Mouse (Mus musculus) CH12.LX (cell line): Measurements from ENCODE around the gene T2. TPM values are rescaled to one million over a fixed set of nuclear protein-coding genes. Genes with fewer than 3 reads are reported as not detected.

Experiments
- DNase-seq: peaks from one replicate; pipeline ENCODE4 v3.0.0-alpha.2; 2013; ENCODE audit errors: extremely low read depth
- H3K27ac ChIP-seq: 2 replicates; pipeline ENCODE4 v1.5.1; 2012; ENCODE audit warnings: low read depth, mild to moderate bottlenecking, control low read depth, moderate library complexity; ENCODE audit not compliant: insufficient read depth
- H3K27me3 ChIP-seq: replicated peaks from 2 replicates; pipeline ENCODE3; 2012; ENCODE audit warnings: inconsistent platforms
- H3K36me3 ChIP-seq, 2 experiments: replicated peaks in 1 of 2; 2 replicates each; pipeline versions ENCODE3 to v1.6.1; 2012; ENCODE audit warnings: inconsistent platforms in 1 of 2, low read length in 1 of 2, mild to moderate bottlenecking in 1 of 2, mixed read lengths in 1 of 2, moderate library complexity in 1 of 2; ENCODE audit not compliant: control insufficient read depth in 1 of 2, insufficient read depth in 1 of 2
- H3K4me1 ChIP-seq, 2 experiments: 2 replicates each; pipeline ENCODE4 v1.6.1; 2012; ENCODE audit warnings: inconsistent platforms in 1 of 2, moderate library complexity in 1 of 2; ENCODE audit not compliant: insufficient read depth in 2 of 2, control insufficient read depth in 1 of 2
- H3K4me2 ChIP-seq: 2 replicates; pipeline ENCODE4 v1.6.1; 2012; ENCODE audit warnings: low read depth, mild to moderate bottlenecking, control low read depth; ENCODE audit not compliant: poor library complexity, insufficient read depth, severe bottlenecking
- H3K4me3 ChIP-seq, 3 experiments: fragments of 150-350 bp in 1 of 3; sonication (generic) in 1 of 3; replicated peaks in 1 of 3; 2 replicates each; pipeline versions ENCODE3 to v1.5.1; 2011 to 2012; ENCODE audit warnings: low read depth in 2 of 3, low read length in 2 of 3, mild to moderate bottlenecking in 2 of 3, moderate library complexity in 2 of 3, control low read depth in 1 of 3, improper control_type of control experiment in 1 of 3, inconsistent platforms in 1 of 3, mixed read lengths in 1 of 3; ENCODE audit not compliant: poor library complexity in 1 of 3
- H3K79me2 ChIP-seq: replicated peaks from 2 replicates; pipeline ENCODE4 v1.6.1; 2012; ENCODE audit warnings: mild to moderate bottlenecking, moderate library complexity; ENCODE audit not compliant: control insufficient read depth, poor library complexity, insufficient read depth, severe bottlenecking; ENCODE audit errors: extremely low read depth
- H3K9ac ChIP-seq: 2 replicates; pipeline ENCODE4 v1.6.1; 2012; ENCODE audit warnings: low read depth, mild to moderate bottlenecking, control low read depth, moderate library complexity; ENCODE audit not compliant: insufficient read depth
- H3K9me3 ChIP-seq: replicated peaks from 2 replicates; pipeline ENCODE3; 2012; ENCODE audit warnings: low read length, inconsistent platforms, mixed read lengths
- ELF1 ChIP-seq: IDR thresholded peaks from 2 replicates; pipeline ENCODE4 v1.6.1; 2014; ENCODE audit warnings: low read depth, mild to moderate bottlenecking, inconsistent platforms, low read length, improper control_type of control experiment
- EP300 ChIP-seq: IDR thresholded peaks from 2 replicates; pipeline ENCODE4 v1.6.1; 2011; ENCODE audit warnings: low read length, improper control_type of control experiment
- IRF4 ChIP-seq: IDR thresholded peaks from 2 replicates; pipeline ENCODE4 v1.6.1; 2014; ENCODE audit warnings: low read depth, mild to moderate bottlenecking, inconsistent platforms, low read length, improper control_type of control experiment
- JUN ChIP-seq: IDR thresholded peaks from 2 replicates; pipeline ENCODE4 v1.6.1; 2011; ENCODE audit warnings: low read depth, mild to moderate bottlenecking, low read length, improper control_type of control experiment, moderate library complexity; ENCODE audit not compliant: insufficient read depth
- KAT2A ChIP-seq: IDR thresholded peaks from 2 replicates; pipeline ENCODE4 v1.6.1; 2012; ENCODE audit warnings: low read length, improper control_type of control experiment, inconsistent platforms; ENCODE audit not compliant: insufficient replicate concordance
- MAFK ChIP-seq: IDR thresholded peaks from 2 replicates; pipeline ENCODE4 v1.6.1; 2011; ENCODE audit warnings: low read length, improper control_type of control experiment; ENCODE audit not compliant: insufficient replicate concordance
- MAX ChIP-seq: IDR thresholded peaks from 2 replicates; pipeline ENCODE4 v1.6.1; 2011; ENCODE audit warnings: low read length, improper control_type of control experiment
- MAZ ChIP-seq: IDR thresholded peaks from 2 replicates; pipeline ENCODE4 v1.6.1; 2012; ENCODE audit warnings: low read depth, mild to moderate bottlenecking, inconsistent platforms, low read length, improper control_type of control experiment, moderate library complexity
- NELFE ChIP-seq: IDR thresholded peaks from 2 replicates; pipeline ENCODE4 v1.6.1; 2011; ENCODE audit warnings: low read depth, low read length, improper control_type of control experiment
- NRF1 ChIP-seq: IDR thresholded peaks from 2 replicates; pipeline ENCODE4 v1.6.1; 2014; ENCODE audit warnings: low read depth, mild to moderate bottlenecking, inconsistent platforms, low read length, improper control_type of control experiment, moderate library complexity
- PAX5 ChIP-seq: IDR thresholded peaks from 2 replicates; pipeline ENCODE4 v1.6.1; 2012; ENCODE audit warnings: low read length, inconsistent platforms, mixed read lengths
- POLR2AphosphoS2 ChIP-seq: IDR thresholded peaks from 2 replicates; pipeline ENCODE4 v1.6.1; 2011; ENCODE audit warnings: low read depth, low read length, improper control_type of control experiment
- RAD21 ChIP-seq: IDR thresholded peaks from 2 replicates; pipeline ENCODE4 v1.6.1; 2011; ENCODE audit warnings: low read depth, mild to moderate bottlenecking, low read length, improper control_type of control experiment, moderate library complexity
- SIN3A ChIP-seq: IDR thresholded peaks from 2 replicates; pipeline ENCODE4 v1.6.1; 2012; ENCODE audit warnings: low read length, improper control_type of control experiment, inconsistent platforms
- TCF12 ChIP-seq: IDR thresholded peaks from 2 replicates; pipeline ENCODE4 v1.6.1; 2014; ENCODE audit warnings: low read depth, mild to moderate bottlenecking, inconsistent platforms, low read length, improper control_type of control experiment
- UBTF ChIP-seq: IDR thresholded peaks from 2 replicates; pipeline ENCODE4 v1.6.1; 2012; ENCODE audit warnings: low read depth, mild to moderate bottlenecking, inconsistent platforms, low read length, improper control_type of control experiment, moderate library complexity
- USF1 ChIP-seq: IDR thresholded peaks from 2 replicates; pipeline ENCODE4 v1.6.1; 2014; ENCODE audit warnings: low read depth, mild to moderate bottlenecking, inconsistent platforms, low read length, improper control_type of control experiment
- ZNF384 ChIP-seq: IDR thresholded peaks from 2 replicates; pipeline ENCODE4 v1.6.1; 2012; ENCODE audit warnings: low read depth, low read length, improper control_type of control experiment, inconsistent platforms
- dilution Hi-C: fragments of 300-500 bp; cut with MboI; formaldehyde crosslinking; loops from 2 replicates; pipeline ENCODE4 v1.14.3; 2020; ENCODE audit warnings: low sequenced_read_pairs; ENCODE audit not compliant: extremely low pct_unique_long_range_greater_than_20kb, extremely low pct_ligation_motif_present
- in situ Hi-C: fragments of 300-500 bp; cut with MboI; formaldehyde crosslinking; loops from 3 replicates; pipeline ENCODE4 v1.14.3; 2019; ENCODE audit warnings: low sequenced_read_pairs, low pct_ligation_motif_present, low pct_unique_long_range_greater_than_20kb, mixed read lengths
- polyA plus RNA-seq: library from polyadenylated mRNA; unstranded; fragments of >175 nt; gene quantifications from 2 replicates; pipeline ENCODE4 v1.2.1, GENCODE M21; 2012; ENCODE audit warnings: low read depth; ENCODE audit not compliant: insufficient read length
- total RNA-seq, 2 experiments: library from RNA; depleted of rRNA; stranded (reverse); fragments of 300-350 nt in 1 of 2; fragments of >200 nt in 1 of 2; gene quantifications; 2 replicates each; pipeline ENCODE4 v1.2.3; 2012 to 2014

The T2 gene
- total and polyA plus RNA-seq, 3 experiments: not detected

DNA sequence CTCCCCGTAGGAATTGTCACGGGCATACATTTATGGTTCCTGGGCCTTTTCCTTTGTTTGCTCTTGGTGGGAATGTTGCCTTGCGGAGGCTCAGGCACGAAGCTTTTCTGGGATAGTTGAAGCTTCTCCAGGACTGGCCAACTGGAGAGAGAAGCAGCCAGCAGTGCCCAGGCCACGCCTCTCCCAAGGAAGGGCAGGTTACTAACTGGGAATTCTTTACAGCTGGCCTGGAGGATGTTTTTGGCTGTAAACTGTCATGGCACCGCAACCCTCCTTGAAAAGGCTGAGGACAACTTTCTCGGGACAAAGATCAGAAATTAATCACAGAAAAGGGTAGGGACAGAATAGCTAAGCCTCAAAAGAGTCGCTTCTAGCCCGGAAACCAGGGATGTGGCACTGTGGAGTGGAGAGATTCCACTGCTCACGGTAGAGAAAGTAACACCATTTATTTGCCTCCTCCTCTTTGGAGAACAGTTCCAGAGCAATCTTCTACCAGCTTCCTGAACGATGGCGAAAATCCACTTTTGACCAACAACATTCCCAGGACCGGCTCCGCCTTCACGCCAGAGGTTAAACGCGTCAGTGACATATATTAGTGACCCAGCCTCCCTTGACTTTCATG, 76.5 kb downstream of the T2 start:
- in situ Hi-C loops: no loop called here
- dilution Hi-C loops: no loop called here
- H3K9ac ChIP-seq: no peak overlapping the region
- H3K9me3 ChIP-seq: no peaks in the 10 kb centered on the region
- H3K27ac ChIP-seq: no peak overlapping the region
- DNase-seq: no peak
- no peak overlapping the region for H3K4me2 ChIP-seq
- peaks cover 3 to 6% of the 10 kb centered on the region in 2 experiments; a peak in 2 of 4 replicates for H3K4me1 ChIP-seq
- no peak overlapping the region for H3K4me3 ChIP-seq
- no peak for TF ChIP-seq RAD21
- TF ChIP-seq IRF4: no peak
- TF ChIP-seq KAT2A: no peak
- no peak for TF ChIP-seq USF1
- no peak for TF ChIP-seq PAX5
- no peak for TF ChIP-seq MAZ
- TF ChIP-seq SIN3A: no peak
- peaks cover 38% of the 10 kb centered on the region for H3K27me3 ChIP-seq
- no peaks in the 10 kb centered on the region for H3K79me2 ChIP-seq
- no peaks in the 10 kb centered on the region for H3K36me3 ChIP-seq

DNA sequence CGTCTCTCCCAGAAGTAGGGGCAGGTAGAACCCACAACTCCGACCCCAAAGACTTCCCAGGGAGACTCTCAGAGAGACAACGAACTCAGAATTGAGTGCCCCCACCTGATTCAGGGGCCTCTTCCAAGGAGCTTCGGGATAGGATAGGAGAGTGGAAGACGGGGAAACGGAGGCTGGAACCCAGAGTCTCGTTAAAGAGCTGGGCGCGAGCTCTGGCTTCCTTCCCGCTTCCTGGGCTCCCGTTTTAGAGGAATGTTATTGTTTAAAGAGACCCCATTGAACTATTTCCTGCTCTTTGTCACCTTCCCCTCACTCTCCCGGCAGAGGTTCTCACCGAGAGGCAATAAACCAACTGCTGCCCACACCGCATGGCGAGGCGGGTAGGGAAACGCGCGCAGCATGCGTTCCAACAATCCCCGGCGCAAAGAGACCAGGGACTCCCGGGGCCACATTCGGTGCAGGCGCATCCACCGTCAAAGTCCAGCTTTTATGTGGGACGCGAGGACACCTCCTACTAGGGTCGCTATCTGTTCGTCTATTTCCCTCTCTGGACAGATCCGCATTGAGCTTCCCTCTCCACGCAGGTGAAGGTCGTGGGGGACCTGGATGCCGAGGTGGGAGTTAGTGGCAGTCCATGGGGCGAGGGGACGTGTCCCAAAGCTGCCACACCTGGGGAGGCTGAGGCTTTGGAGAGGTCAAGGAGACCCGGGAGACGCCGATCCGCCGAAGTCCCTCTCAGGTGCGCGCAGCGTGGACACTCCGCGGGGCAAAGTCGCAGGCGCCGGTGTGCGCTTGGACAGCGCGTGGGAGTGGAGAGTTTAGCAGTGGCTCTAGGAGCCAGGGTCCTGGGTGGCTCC, 77.6 kb downstream of the T2 start:
- dilution Hi-C loops (no loop called here), in situ Hi-C loops (no loop called here)
- Histone ChIP-seq H3K27me3 (peaks cover 37% of the 10 kb centered on the region), H3K36me3 (no peaks in the 10 kb centered on the region), H3K4me2 (no peak overlapping the region), H3K79me2 (no peaks in the 10 kb centered on the region), H3K9ac (no peak overlapping the region), H3K9me3 (no peaks in the 10 kb centered on the region), H3K4me1 (peaks cover 3 to 6% of the 10 kb centered on the region in 2 experiments; a peak in 2 of 4 replicates), H3K27ac (no peak overlapping the region), H3K4me3 (no peak overlapping the region)
- no peak for TF ChIP-seq PAX5
- TF ChIP-seq SIN3A: no peak
- no peak for TF ChIP-seq UBTF
- no peak for TF ChIP-seq ZNF384
- TF ChIP-seq TCF12: no peak
- no peak for TF ChIP-seq USF1
- no peak for TF ChIP-seq POLR2AphosphoS2
- no peak for TF ChIP-seq EP300
- no peak for TF ChIP-seq NRF1
- no peak for TF ChIP-seq MAX
- TF ChIP-seq JUN: no peak
- TF ChIP-seq NELFE: no peak
- TF ChIP-seq ELF1: no peak
- TF ChIP-seq MAFK: no peak
- no peak for DNase-seq
